Mouse (Mus musculus): ENCODE measurements around the gene E030030I06Rik.

DNA sequence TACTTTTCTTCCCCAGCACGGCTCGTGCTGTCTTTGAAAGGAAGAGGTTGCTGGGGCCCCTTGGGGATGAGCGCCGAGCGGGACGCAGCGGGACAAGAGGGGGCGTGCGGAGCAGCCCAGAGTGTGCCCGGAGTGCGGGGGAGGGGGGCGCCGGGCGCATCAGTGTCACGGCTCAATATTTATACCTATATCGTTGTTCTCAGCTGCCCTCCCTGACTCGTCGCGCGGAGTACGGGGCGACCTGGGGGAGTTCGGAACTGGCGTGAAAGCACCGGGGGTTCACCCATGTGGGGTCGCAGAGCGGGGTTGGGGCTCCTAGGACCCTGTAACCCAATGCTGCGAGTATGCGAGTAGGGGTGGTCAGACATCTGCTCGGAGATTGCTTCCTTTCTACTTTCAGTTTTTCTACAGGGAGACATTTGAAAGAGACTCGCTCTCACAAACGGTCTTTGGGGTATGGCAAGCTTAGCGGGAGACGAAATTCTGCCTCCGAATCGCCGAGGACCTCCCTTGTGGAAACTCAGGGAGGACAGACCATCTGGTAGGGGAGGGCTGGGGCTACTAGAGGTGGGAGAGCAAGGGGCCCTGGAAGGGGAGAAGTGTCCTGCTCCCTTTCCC lies at the start of gene E030030I06Rik:
- TF ChIP-seq CTCF (IDR thresholded peaks at IDR 0.05; ENCODE audit: low read depth, low read length) (no peak), POLR2A (IDR thresholded peaks at IDR 0.05; ENCODE audit: borderline replicate concordance, low read depth, low read length) (no peak)
